Mouse (Mus musculus): ENCODE results near the gene Tjp3. TPM values are rescaled to one million over a fixed set of nuclear protein-coding genes. Genes with fewer than 3 reads are reported as not detected.
A peak's percentile ranks its signal among the peaks of the same experiment; 100 is the strongest.

Gene Tjp3
- polyA plus RNA-seq, 1 experiment from 2014 or later: 3.9 TPM

DNA sequence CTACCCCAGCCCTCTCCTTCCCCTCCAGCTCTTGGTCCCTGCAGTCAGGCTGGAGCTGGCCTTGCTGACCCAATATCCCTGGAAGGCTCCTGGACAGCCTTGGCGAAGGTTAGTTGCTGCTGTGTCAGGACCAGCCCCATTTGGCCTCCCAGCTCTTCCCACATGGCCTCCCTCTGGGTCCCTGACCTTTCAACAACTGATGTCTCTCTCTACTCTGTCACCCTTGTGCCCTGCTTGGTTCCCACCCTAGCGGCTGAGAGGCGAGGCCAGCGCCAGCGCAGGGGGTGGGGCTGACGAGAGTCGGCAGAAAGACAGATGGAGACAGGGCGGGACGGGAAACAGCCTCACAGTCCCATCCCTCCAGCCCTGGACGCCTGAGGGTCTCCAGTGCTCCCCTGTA lies 37.0 kb upstream of the Tjp3 start, which contains the start of gene Tbxa2r:
Gene Tbxa2r (plus strand): TSS at position 346 of the 400 bp plus-strand sequence.
- WGBS: 10% methylated on average over 10 of the region's 10 CpGs
- no peaks in the 10 kb centered on the region for H3K4me1 ChIP-seq (ENCODE audit: control insufficient read depth, insufficient read depth, low read length)
- ATAC-seq (ENCODE audit: low FRiP score) (no peak), DNase-seq (ENCODE audit: low spot score, missing footprints) (no peak)
- no peak within 1 kb of the TSS for H3K4me2 ChIP-seq
- no peak within 1 kb of the TSS for H3K4me3 ChIP-seq (ENCODE audit: low read depth, low read length)
- no peaks in the 10 kb centered on the region for H3K9me3 ChIP-seq (ENCODE audit: control insufficient read depth, low read length)
- 0 out of 2 replicates have a peak within 1 kb of the TSS, but pooled peaks have one; percentile 7 for H3K9ac ChIP-seq (ENCODE audit: low read length)
- peaks cover 9% of the 10 kb centered on the region for H3K27me3 ChIP-seq (ENCODE audit: control insufficient read depth, insufficient read depth, low read length)
- H3K36me3 ChIP-seq (ENCODE audit: control insufficient read depth, insufficient read depth, low read length): peaks cover 33% of the 10 kb centered on the region
- H3K27ac ChIP-seq (ENCODE audit: low read depth, low read length): no peak within 1 kb of the TSS

GRCm38 (mm10) chr10:81327959-81328358 lies 36.6 kb upstream of the Tjp3 start:
- no peak for ATAC-seq (ENCODE audit: low FRiP score)
- Histone ChIP-seq H3K4me3 (ENCODE audit: low read depth, low read length) (no peak overlapping the region), H3K27me3 (ENCODE audit: control insufficient read depth, insufficient read depth, low read length) (peaks cover 9% of the 10 kb centered on the region), H3K27ac (ENCODE audit: low read depth, low read length) (no peak overlapping the region), H3K4me2 (no peak overlapping the region), H3K36me3 (ENCODE audit: control insufficient read depth, insufficient read depth, low read length) (peaks cover 36% of the 10 kb centered on the region), H3K4me1 (ENCODE audit: control insufficient read depth, insufficient read depth, low read length) (no peaks in the 10 kb centered on the region), H3K9ac (ENCODE audit: low read length) (0 out of 2 replicates have a peak overlapping the region, but pooled peaks have one; percentile 7), H3K9me3 (ENCODE audit: control insufficient read depth, low read length) (no peaks in the 10 kb centered on the region)
- WGBS: 42% methylated on average over 2 of the region's 2 CpGs
- DNase-seq (ENCODE audit: low spot score, missing footprints): no peak

DNA sequence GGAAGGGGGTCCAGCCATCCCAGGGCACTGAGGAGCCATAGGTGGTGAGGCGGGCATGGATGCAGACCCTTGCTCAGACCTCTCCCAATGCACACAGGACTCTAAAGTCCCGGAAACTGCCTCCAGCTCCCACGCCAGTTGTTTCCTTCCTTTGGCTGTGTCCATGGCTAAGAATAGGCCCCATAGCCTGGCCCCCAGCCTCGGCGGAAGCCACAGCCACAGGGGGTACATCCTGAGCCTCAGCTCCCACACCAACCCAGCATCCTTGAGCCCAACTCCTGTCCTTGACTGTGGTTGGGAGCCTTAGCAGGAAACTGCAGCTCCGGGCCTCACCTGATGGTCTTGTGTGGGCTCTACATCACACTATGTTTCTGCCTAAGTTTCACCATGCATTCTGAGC lies 35.5 kb upstream of the Tjp3 start:
- Histone ChIP-seq H3K4me2 (no peak overlapping the region), H3K36me3 (ENCODE audit: control insufficient read depth, insufficient read depth, low read length) (peaks cover 42% of the 10 kb centered on the region), H3K9me3 (ENCODE audit: control insufficient read depth, low read length) (no peaks in the 10 kb centered on the region), H3K27ac (ENCODE audit: low read depth, low read length) (no peak overlapping the region), H3K4me3 (ENCODE audit: low read depth, low read length) (no peak overlapping the region), H3K9ac (ENCODE audit: low read length) (no peak overlapping the region), H3K4me1 (ENCODE audit: control insufficient read depth, insufficient read depth, low read length) (peaks cover 4% of the 10 kb centered on the region), H3K27me3 (ENCODE audit: control insufficient read depth, insufficient read depth, low read length) (no peaks in the 10 kb centered on the region)
- ATAC-seq (ENCODE audit: low FRiP score) (no peak), DNase-seq (ENCODE audit: low spot score, missing footprints) (no peak)
- WGBS: 84% methylated on average over 5 of the region's 6 CpGs

DNA sequence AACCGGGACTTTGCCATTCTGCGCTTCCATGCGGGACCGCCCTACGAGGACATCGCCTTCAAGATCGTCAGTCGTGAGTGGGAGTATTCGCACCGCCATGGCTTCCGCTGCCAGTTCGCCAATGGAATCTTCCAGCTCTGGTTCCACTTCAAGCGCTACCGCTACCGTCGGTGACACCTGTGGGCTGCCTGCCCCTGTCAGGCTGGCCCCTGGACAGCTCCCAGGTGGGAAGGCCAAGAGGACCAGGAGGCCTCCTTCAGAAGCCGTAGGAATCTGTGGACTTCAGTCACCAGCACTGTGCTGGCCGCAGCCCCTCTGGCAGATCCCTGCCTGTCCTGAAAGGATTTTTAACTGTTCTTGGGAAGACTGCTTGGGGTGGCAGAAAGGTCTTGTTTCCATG lies 34.4 kb upstream of the Tjp3 start:
- DNase-seq (ENCODE audit: low spot score, missing footprints): no peak
- Histone ChIP-seq H3K9ac (ENCODE audit: low read length) (no peak overlapping the region), H3K4me3 (ENCODE audit: low read depth, low read length) (no peak overlapping the region), H3K4me2 (no peak overlapping the region), H3K36me3 (ENCODE audit: control insufficient read depth, insufficient read depth, low read length) (peaks cover 42% of the 10 kb centered on the region), H3K9me3 (ENCODE audit: control insufficient read depth, low read length) (no peaks in the 10 kb centered on the region), H3K27me3 (ENCODE audit: control insufficient read depth, insufficient read depth, low read length) (no peaks in the 10 kb centered on the region), H3K4me1 (ENCODE audit: control insufficient read depth, insufficient read depth, low read length) (peaks cover 8% of the 10 kb centered on the region), H3K27ac (ENCODE audit: low read depth, low read length) (no peak overlapping the region)
- 96% methylated on average over 18 of the region's 18 CpGs for WGBS
- ATAC-seq (ENCODE audit: low FRiP score): no peak

DNA sequence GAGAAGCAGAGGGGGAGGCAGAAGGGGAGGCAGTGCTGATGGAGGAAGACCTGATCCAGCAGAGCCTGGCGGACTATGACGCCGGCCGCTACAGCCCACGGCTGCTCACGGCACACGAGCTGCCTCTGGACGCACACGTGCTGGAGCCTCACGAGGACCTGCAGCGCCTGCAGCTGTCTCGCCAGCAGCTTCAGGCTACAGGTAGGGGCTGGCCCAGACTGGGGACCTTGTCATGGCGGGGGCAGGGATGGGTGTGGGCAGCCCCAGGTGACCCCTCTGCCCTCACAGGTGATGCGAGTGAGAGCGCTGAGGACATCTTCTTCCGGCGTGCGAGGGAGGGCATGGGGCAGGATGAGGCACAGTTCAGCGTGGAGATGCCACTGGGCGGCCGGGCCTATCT lies 33.8 kb upstream of the Tjp3 start:
- 94% methylated on average over 21 of the region's 21 CpGs for WGBS
- Histone ChIP-seq H3K36me3 (ENCODE audit: control insufficient read depth, insufficient read depth, low read length) (peaks cover 42% of the 10 kb centered on the region), H3K9ac (ENCODE audit: low read length) (no peak overlapping the region), H3K4me1 (ENCODE audit: control insufficient read depth, insufficient read depth, low read length) (peaks cover 8% of the 10 kb centered on the region), H3K27ac (ENCODE audit: low read depth, low read length) (no peak overlapping the region), H3K27me3 (ENCODE audit: control insufficient read depth, insufficient read depth, low read length) (no peaks in the 10 kb centered on the region), H3K4me2 (no peak overlapping the region), H3K9me3 (ENCODE audit: control insufficient read depth, low read length) (no peaks in the 10 kb centered on the region), H3K4me3 (ENCODE audit: low read depth, low read length) (no peak overlapping the region)
- DNase-seq (ENCODE audit: low spot score, missing footprints) (no peak), ATAC-seq (ENCODE audit: low FRiP score) (no peak)

DNA sequence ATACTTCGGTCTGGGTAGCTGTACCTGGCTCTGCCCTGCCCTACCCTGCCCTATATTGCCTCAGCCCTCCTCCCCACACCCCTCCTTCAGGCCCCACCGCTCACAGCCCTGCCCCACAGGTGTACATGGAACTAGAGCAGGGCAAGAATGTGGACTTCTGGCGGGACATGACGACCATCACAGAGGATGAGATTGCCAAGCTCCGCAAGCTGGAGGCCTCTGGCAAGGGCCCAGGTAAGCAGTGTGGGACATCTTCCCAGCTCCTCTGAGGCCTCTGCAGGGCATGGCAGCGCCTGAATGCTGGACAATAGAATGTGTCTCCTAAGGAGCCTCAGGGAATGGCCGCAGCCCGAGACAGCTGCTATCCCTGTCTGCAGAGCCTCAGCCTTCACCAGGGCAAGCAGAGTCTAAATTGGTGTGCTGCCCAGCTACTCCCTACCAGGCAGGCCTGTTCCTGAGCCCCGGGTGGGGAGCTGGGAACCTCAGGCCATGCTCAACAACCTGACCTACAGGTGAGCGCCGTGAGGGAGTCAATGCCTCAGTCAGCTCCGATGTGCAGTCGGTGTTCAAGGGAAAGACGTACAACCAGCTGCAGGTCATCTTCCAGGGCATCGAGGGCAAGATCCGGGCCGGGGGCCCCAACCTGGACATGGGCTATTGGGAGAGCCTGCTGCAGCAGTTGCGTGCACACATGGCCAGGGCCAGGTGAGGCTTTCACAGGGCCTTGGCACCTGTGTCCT lies 32.6 kb upstream of the Tjp3 start:
- H3K27me3 ChIP-seq (ENCODE audit: control insufficient read depth, insufficient read depth, low read length): no peaks in the 10 kb centered on the region
- no peak overlapping the region for H3K4me3 ChIP-seq (ENCODE audit: low read depth, low read length)
- no peak overlapping the region for H3K9ac ChIP-seq (ENCODE audit: low read length)
- H3K9me3 ChIP-seq (ENCODE audit: control insufficient read depth, low read length): no peaks in the 10 kb centered on the region
- no peak for DNase-seq (ENCODE audit: low spot score, missing footprints)
- no peak overlapping the region for H3K27ac ChIP-seq (ENCODE audit: low read depth, low read length)
- peaks cover 42% of the 10 kb centered on the region for H3K36me3 ChIP-seq (ENCODE audit: control insufficient read depth, insufficient read depth, low read length)
- H3K4me1 ChIP-seq (ENCODE audit: control insufficient read depth, insufficient read depth, low read length): peaks cover 18% of the 10 kb centered on the region
- H3K4me2 ChIP-seq: no peak overlapping the region
- ATAC-seq (ENCODE audit: low FRiP score): no peak
- 96% methylated on average over 18 of the region's 18 CpGs for WGBS

DNA sequence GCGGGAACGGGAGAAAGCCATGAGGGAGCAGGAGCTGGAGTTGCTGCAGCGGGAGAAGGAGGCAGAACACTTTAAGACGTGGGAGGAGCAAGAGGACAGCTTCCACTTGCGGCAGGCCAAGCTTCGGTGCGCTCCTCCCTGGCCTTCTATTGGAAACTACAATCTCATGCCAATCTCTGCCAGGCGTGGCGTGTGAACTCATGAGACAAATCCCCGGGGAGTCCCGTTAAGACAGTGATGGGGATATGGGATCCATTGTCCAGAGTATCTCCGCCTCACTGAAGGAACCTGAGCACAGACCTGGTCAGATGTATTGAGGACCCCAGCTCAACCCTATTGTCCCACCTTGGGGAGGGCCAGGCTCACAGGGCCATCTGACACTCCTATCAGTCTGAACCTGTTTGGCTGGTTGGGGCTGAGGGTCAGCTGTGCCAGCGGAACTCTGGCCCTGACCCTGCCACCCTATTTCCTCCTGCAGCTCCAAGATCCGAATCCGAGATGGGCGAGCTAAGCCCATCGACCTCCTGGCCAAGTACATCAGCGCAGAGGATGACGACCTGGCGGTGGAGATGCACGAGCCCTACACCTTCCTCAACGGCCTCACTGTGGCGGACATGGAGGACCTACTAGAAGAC lies 31.9 kb upstream of the Tjp3 start:
- Histone ChIP-seq H3K4me3 (ENCODE audit: low read depth, low read length) (no peak overlapping the region), H3K4me1 (ENCODE audit: control insufficient read depth, insufficient read depth, low read length) (peaks cover 18% of the 10 kb centered on the region), H3K36me3 (ENCODE audit: control insufficient read depth, insufficient read depth, low read length) (peaks cover 42% of the 10 kb centered on the region), H3K27me3 (ENCODE audit: control insufficient read depth, insufficient read depth, low read length) (no peaks in the 10 kb centered on the region), H3K9me3 (ENCODE audit: control insufficient read depth, low read length) (no peaks in the 10 kb centered on the region), H3K4me2 (no peak overlapping the region), H3K9ac (ENCODE audit: low read length) (no peak overlapping the region), H3K27ac (ENCODE audit: low read depth, low read length) (no peak overlapping the region)
- DNase-seq (ENCODE audit: low spot score, missing footprints) (no peak), ATAC-seq (ENCODE audit: low FRiP score) (no peak)
- 95% methylated on average over 23 of the region's 23 CpGs for WGBS

DNA sequence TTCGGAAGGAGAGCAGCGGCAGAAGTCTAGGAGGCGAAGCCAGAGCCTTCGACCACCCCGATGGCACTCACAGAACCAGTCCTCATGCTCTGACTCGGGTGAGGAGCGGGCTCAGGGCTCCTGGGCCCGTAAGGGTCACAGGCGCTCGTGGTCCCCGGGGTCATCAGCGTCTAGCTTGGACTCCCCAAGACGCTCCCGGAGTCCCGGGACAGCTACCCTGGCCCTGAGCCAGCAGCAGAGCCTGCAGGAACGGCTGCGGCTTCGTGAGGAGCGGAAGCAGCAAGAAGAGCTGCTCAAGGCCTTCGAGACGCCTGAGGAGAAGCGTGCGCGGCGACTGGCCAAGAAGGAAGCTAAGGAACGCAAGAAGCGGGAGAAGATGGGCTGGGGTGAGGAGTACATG lies 31.1 kb upstream of the Tjp3 start:
- no peaks in the 10 kb centered on the region for H3K27me3 ChIP-seq (ENCODE audit: control insufficient read depth, insufficient read depth, low read length)
- peaks cover 18% of the 10 kb centered on the region for H3K4me1 ChIP-seq (ENCODE audit: control insufficient read depth, insufficient read depth, low read length)
- no peak overlapping the region for H3K27ac ChIP-seq (ENCODE audit: low read depth, low read length)
- 95% methylated on average over 27 of the region's 27 CpGs for WGBS
- H3K36me3 ChIP-seq (ENCODE audit: control insufficient read depth, insufficient read depth, low read length): peaks cover 44% of the 10 kb centered on the region
- ATAC-seq (ENCODE audit: low FRiP score) (no peak), DNase-seq (ENCODE audit: low spot score, missing footprints) (no peak)
- H3K4me3 ChIP-seq (ENCODE audit: low read depth, low read length): no peak overlapping the region
- H3K9me3 ChIP-seq (ENCODE audit: control insufficient read depth, low read length): no peaks in the 10 kb centered on the region
- H3K4me2 ChIP-seq: no peak overlapping the region
- H3K9ac ChIP-seq (ENCODE audit: low read length): no peak overlapping the region

GRCm38 (mm10) chr10:81321436-81321835 lies 30.1 kb upstream of the Tjp3 start:
- peak overlapping the region; percentile 79 for H3K27ac ChIP-seq (ENCODE audit: low read depth, low read length)
- no peak for DNase-seq (ENCODE audit: low spot score, missing footprints)
- 3% methylated on average over 20 of the region's 20 CpGs for WGBS
- peak overlapping the region; percentile 86 for H3K9ac ChIP-seq (ENCODE audit: low read length)
- peak overlapping the region; percentile 83 for H3K4me2 ChIP-seq
- no peak; the same call in 1 of the 2 replicates for ATAC-seq (ENCODE audit: low FRiP score)
- peaks cover 41% of the 10 kb centered on the region for H3K36me3 ChIP-seq (ENCODE audit: control insufficient read depth, insufficient read depth, low read length)
- H3K4me3 ChIP-seq (ENCODE audit: low read depth, low read length): peak overlapping the region; percentile 94
- no peaks in the 10 kb centered on the region for H3K9me3 ChIP-seq (ENCODE audit: control insufficient read depth, low read length)
- peaks cover 26% of the 10 kb centered on the region for H3K4me1 ChIP-seq (ENCODE audit: control insufficient read depth, insufficient read depth, low read length)
- H3K27me3 ChIP-seq (ENCODE audit: control insufficient read depth, insufficient read depth, low read length): no peaks in the 10 kb centered on the region; the same call in 1 of the 2 replicates
